Mouse (Mus musculus) MN1 (cell line): ENCODE measurements around the gene Trp63.

Source experiments
- DNase-seq: peaks from one replicate; pipeline ENCODE4 v3.0.0-alpha.2; 2016; ENCODE audit warnings: low spot score

Trp63 gene

GRCm38 (mm10) chr16:25779964-25780363 lies 96.4 kb downstream of the Trp63 start:
- no peak for DNase-seq

GRCm38 (mm10) chr16:25784246-25784645 lies 100.7 kb downstream of the Trp63 start:
- DNase-seq: no peak

- DNase-seq: no peak
Measured at GRCm38 (mm10) chr16:25786457-25786856, 102.9 kb downstream of the Trp63 start.

- no peak for DNase-seq
Measured at GRCm38 (mm10) chr16:25792640-25793266, 109.2 kb downstream of the Trp63 start.

GRCm38 (mm10) chr16:25797732-25798294 lies 114.2 kb downstream of the Trp63 start:
- DNase-seq: no peak

- no peak for DNase-seq
Measured at GRCm38 (mm10) chr16:25799618-25800017, 116.1 kb downstream of the Trp63 start.

- no peak for DNase-seq
Measured at GRCm38 (mm10) chr16:25804955-25805354, 121.4 kb downstream of the Trp63 start.

GRCm38 (mm10) chr16:25807116-25807515 lies 123.6 kb downstream of the Trp63 start:
- DNase-seq: no peak

- no peak for DNase-seq
Measured at GRCm38 (mm10) chr16:25817753-25818624, 134.4 kb downstream of the Trp63 start.

GRCm38 (mm10) chr16:25826016-25826415 lies 142.5 kb downstream of the Trp63 start:
- no peak for DNase-seq

GRCm38 (mm10) chr16:25832576-25832975 lies 149.0 kb downstream of the Trp63 start:
- DNase-seq: no peak

- DNase-seq: no peak
Measured at GRCm38 (mm10) chr16:25835301-25835700, 151.7 kb downstream of the Trp63 start.

- DNase-seq: no peak
Measured at GRCm38 (mm10) chr16:25835723-25836122, 152.2 kb downstream of the Trp63 start.

- no peak for DNase-seq
Measured at GRCm38 (mm10) chr16:25842996-25843395, 159.4 kb downstream of the Trp63 start.

- no peak for DNase-seq
Measured at GRCm38 (mm10) chr16:25843625-25844024, 160.1 kb downstream of the Trp63 start.

GRCm38 (mm10) chr16:25846611-25847010 lies 163.0 kb downstream of the Trp63 start:
- no peak for DNase-seq

GRCm38 (mm10) chr16:25848474-25848873 lies 164.9 kb downstream of the Trp63 start:
- DNase-seq: no peak

GRCm38 (mm10) chr16:25849593-25850464 lies 166.3 kb downstream of the Trp63 start:
- no peak for DNase-seq

- no peak for DNase-seq
Measured at GRCm38 (mm10) chr16:25860731-25861505, 177.4 kb downstream of the Trp63 start.

- no peak for DNase-seq
Measured at GRCm38 (mm10) chr16:25865096-25865869, 181.7 kb downstream of the Trp63 start.
